ENCODE assay signal across 17 mouse cellular contexts in the genomic region with DNA sequence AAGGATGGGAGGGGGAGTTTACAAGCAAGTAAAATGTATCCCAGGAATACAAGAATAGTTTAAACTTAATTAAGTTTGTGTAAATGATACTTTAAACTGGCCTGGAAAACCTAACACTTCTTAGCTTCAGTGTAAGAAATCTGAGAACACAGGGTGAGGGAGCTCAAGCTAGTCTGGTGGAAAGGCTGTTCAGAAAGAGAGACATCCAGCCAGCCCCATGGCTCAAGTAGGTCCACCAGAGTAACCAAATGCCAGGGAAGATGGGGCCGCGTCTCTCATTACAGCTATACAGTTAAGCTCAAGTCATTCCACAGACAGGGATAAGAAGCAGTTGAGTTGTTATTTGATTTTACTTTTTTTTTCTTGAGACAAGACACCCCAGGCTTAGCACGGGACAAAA.
"Had no signal": no experiment of that assay in that cellular context is flagged by ENCODE, and none has a peak within 500 bp of the region (broad histone marks: within the 10 kb centered on the region; RNA-seq: fewer than 3 reads in every experiment).

No protein-coding gene starts in this region.

- H3K27me3 ChIP-seq: lung, embryonic 15.5 days; megakaryocyte, embryonic 14.5 days; midbrain, embryonic 13.5 days; midbrain, embryonic 15.5 days; neural tube, embryonic 12.5 days; stomach, embryonic 15.5 days had no signal

- DNase-seq: lung, adult 2 months; lung, postnatal 14 days; lung, postnatal 36 days; right cerebral cortex, postnatal 14 days; thymus, adult 2 months; thymus, postnatal 25 days; thymus, postnatal 4 days had no signal

- H3K4me1 ChIP-seq: midbrain, embryonic 13.5 days; midbrain, embryonic 15.5 days; neural tube, embryonic 12.5 days had no signal

- H3K4me2 ChIP-seq: lung, embryonic 15.5 days; midbrain, embryonic 11.5 days; midbrain, embryonic 13.5 days; midbrain, embryonic 15.5 days; neural tube, embryonic 12.5 days; stomach, embryonic 15.5 days had no signal

- H3K9ac ChIP-seq: lung, embryonic 15.5 days; midbrain, embryonic 13.5 days; midbrain, embryonic 15.5 days; neural tube, embryonic 12.5 days; stomach, embryonic 15.5 days had no signal

- H3K9me3 ChIP-seq: lung, embryonic 15.5 days; midbrain, embryonic 15.5 days; neural tube, embryonic 12.5 days; stomach, embryonic 15.5 days had no signal

- H3K27ac ChIP-seq: lung, embryonic 15.5 days; macrophage; midbrain, embryonic 13.5 days; midbrain, embryonic 15.5 days; neural tube, embryonic 12.5 days; stomach, embryonic 15.5 days; stomach, postnatal 0 days had no signal

- ATAC-seq: lung, postnatal 0 days; midbrain, embryonic 13.5 days; midbrain, embryonic 15.5 days had no signal

- H3K4me3 ChIP-seq: lung, embryonic 15.5 days; megakaryocyte, embryonic 14.5 days; midbrain, embryonic 13.5 days; midbrain, embryonic 15.5 days; neural tube, embryonic 12.5 days; stomach, embryonic 15.5 days had no signal

- H3K36me3 ChIP-seq: lung, embryonic 15.5 days; midbrain, embryonic 13.5 days; midbrain, embryonic 15.5 days; neural tube, embryonic 12.5 days; stomach, embryonic 15.5 days had no signal
